8 mouse cellular contexts compared by ENCODE assay signal in genomic region chr6:29735689-29736451, GRCm38 (mm10). TPM values are rescaled to one million over a fixed set of nuclear protein-coding genes. Genes with fewer than 3 reads are reported as not detected.
DNase-seq lines count a peak whose midpoint lies in the region; ATAC-seq and TF ChIP-seq lines count a peak whose summit lies in the region.

No protein-coding gene starts in this region.

- H3K36me3 ChIP-seq in intestine, embryonic 15.5 days = 0 out of 2 replicates have a peak, but pooled peaks cover 3% of the 10 kb centered on the region
- H3K36me3 ChIP-seq in liver, postnatal 0 days (replicated peaks; ENCODE audit: insufficient read depth, low read length) = no peaks in the 10 kb centered on the region
- H3K36me3 ChIP-seq in neural tube, embryonic 13.5 days = no peaks in the 10 kb centered on the region

- no peak for TF ChIP-seq CTCF in liver, postnatal 0 days (IDR thresholded peaks at IDR 0.05; ENCODE audit: low read depth)

- TF ChIP-seq EP300 in liver, postnatal 0 days (IDR thresholded peaks at IDR 0.05; ENCODE audit: low read depth) = no peak

- H3K4me1 ChIP-seq in intestine, embryonic 15.5 days (replicated peaks) = peaks cover 16% of the 10 kb centered on the region
- H3K4me1 ChIP-seq in liver, postnatal 0 days (ENCODE audit: insufficient read depth) = peaks cover 18% of the 10 kb centered on the region
- H3K4me1 ChIP-seq in neural tube, embryonic 13.5 days (replicated peaks) = peaks cover 23% of the 10 kb centered on the region

- peak overlapping the region; percentile 69 for H3K4me3 ChIP-seq in intestine, embryonic 15.5 days (replicated peaks)
- H3K4me3 ChIP-seq in liver, postnatal 0 days (ENCODE audit: low read depth, low read length) = peak overlapping the region; percentile 66
- peak overlapping the region; percentile 74 for H3K4me3 ChIP-seq in neural tube, embryonic 13.5 days

- peak overlapping the region; percentile 98 for H3K27ac ChIP-seq in intestine, embryonic 15.5 days
- H3K27ac ChIP-seq in liver, postnatal 0 days (ENCODE audit: low read depth) = peak overlapping the region; percentile 71
- H3K27ac ChIP-seq in neural tube, embryonic 13.5 days (replicated peaks) = peak overlapping the region; percentile 84

- H3K27me3 ChIP-seq in intestine, embryonic 15.5 days (replicated peaks) = no peaks in the 10 kb centered on the region
- H3K27me3 ChIP-seq in liver, postnatal 0 days (ENCODE audit: insufficient read depth, low read length) = peaks cover 8% of the 10 kb centered on the region; the same call in 1 of the 2 replicates
- H3K27me3 ChIP-seq in neural tube, embryonic 13.5 days = 0 out of 2 replicates have a peak, but pooled peaks cover 4% of the 10 kb centered on the region

- H3K9me3 ChIP-seq in intestine, embryonic 15.5 days = no peaks in the 10 kb centered on the region
- no peaks in the 10 kb centered on the region for H3K9me3 ChIP-seq in liver, postnatal 0 days (ENCODE audit: low read length)
- no peaks in the 10 kb centered on the region for H3K9me3 ChIP-seq in neural tube, embryonic 13.5 days

- WGBS in intestine, embryonic 15.5 days = under 1% methylated on average over 74 of the region's 75 CpGs
- WGBS in liver, postnatal 0 days (ENCODE audit: insufficient replicate concordance) = under 1% methylated on average over 51 of the region's 75 CpGs
- WGBS in neural tube, embryonic 13.5 days = under 1% methylated on average over 75 of the region's 75 CpGs

- peak overlapping the region; percentile 91 for H3K9ac ChIP-seq in intestine, embryonic 15.5 days
- peak overlapping the region; percentile 84 for H3K9ac ChIP-seq in liver, postnatal 0 days (replicated peaks)
- H3K9ac ChIP-seq in neural tube, embryonic 13.5 days = peak overlapping the region; percentile 91

- peak overlapping the region; percentile 86 for H3K4me2 ChIP-seq in intestine, embryonic 15.5 days (replicated peaks)
- H3K4me2 ChIP-seq in liver, postnatal 0 days (ENCODE audit: low read depth, low read length) = peak overlapping the region; percentile 74
- H3K4me2 ChIP-seq in neural tube, embryonic 13.5 days = peak overlapping the region; percentile 88

- DNase-seq in right cerebral cortex, postnatal 14 days = peak; percentile 35
- no peak for DNase-seq in right cerebral cortex, postnatal 36 days (ENCODE audit: low spot score in 2 of 2)
- peak; percentile 67 for DNase-seq in embryo, embryonic 10 days (ENCODE audit: low spot score)
- peak; percentile 74 for DNase-seq in liver, postnatal 0 days
- peak; percentile 76 for DNase-seq in yolk sac, embryonic 10.5 days (ENCODE audit: low spot score)

- peak; percentile 86 for ATAC-seq in granulocyte monocyte progenitor cell, adult 5-6 weeks (replicated peaks; ENCODE audit: poor library complexity, severe bottlenecking)
- peak; percentile 84 for ATAC-seq in intestine, embryonic 15.5 days
- peak; percentile 78 for ATAC-seq in liver, postnatal 0 days
- ATAC-seq in neural tube, embryonic 13.5 days (ENCODE audit: low read depth) = peak; percentile 84

RNA-seq across cellular contexts. Expression of gene Smo, which starts 0.6 kb away (rescaled TPM):
- 23.2 and 34.3 TPM in 2 replicates for total RNA-seq in granulocyte monocyte progenitor cell, adult 5-6 weeks (2014; fragmentation: Nextera tagmentation)
- total RNA-seq in granulocyte monocyte progenitor cell, adult 5-6 weeks (2017) = 16.2 and 18.6 TPM in 2 replicates
- 29.4 and 30.1 TPM in 2 replicates for polyA plus RNA-seq in intestine, embryonic 15.5 days (2015; fragmentation: Nextera tagmentation; extraction: Ambion mirVana)
- 2.2 and 2.5 TPM in 2 replicates for polyA plus RNA-seq in liver, postnatal 0 days (2015; fragmentation: Nextera tagmentation; extraction: Ambion mirVana)
- 16.1 and 16.4 TPM in 2 replicates for polyA plus RNA-seq in neural tube, embryonic 13.5 days (2015; fragmentation: Nextera tagmentation; extraction: Ambion mirVana)

RNA-seq across cellular contexts. Expression of gene Ahcyl2, which starts 31.9 kb away (rescaled TPM):
- total RNA-seq in granulocyte monocyte progenitor cell, adult 5-6 weeks (2014; fragmentation: Nextera tagmentation) = 8.7 and 9.6 TPM in 2 replicates
- total RNA-seq in granulocyte monocyte progenitor cell, adult 5-6 weeks (2017) = 21.1 and 21.5 TPM in 2 replicates
- polyA plus RNA-seq in intestine, embryonic 15.5 days (2015; fragmentation: Nextera tagmentation; extraction: Ambion mirVana) = 62.1 and 70.2 TPM in 2 replicates
- polyA plus RNA-seq in liver, postnatal 0 days (2015; fragmentation: Nextera tagmentation; extraction: Ambion mirVana) = 2.0 TPM in 2 replicates
- 17.2 and 17.3 TPM in 2 replicates for polyA plus RNA-seq in neural tube, embryonic 13.5 days (2015; fragmentation: Nextera tagmentation; extraction: Ambion mirVana)

RNA-seq across cellular contexts. Expression of gene Tspan33, which starts 41.8 kb away (rescaled TPM):
- 0.24 and 0.98 TPM in 2 replicates for total RNA-seq in granulocyte monocyte progenitor cell, adult 5-6 weeks (2014; fragmentation: Nextera tagmentation)
- 1.5 TPM in 1 of 2 replicates, not detected in the other for total RNA-seq in granulocyte monocyte progenitor cell, adult 5-6 weeks (2017)
- 5.2 and 6.8 TPM in 2 replicates for polyA plus RNA-seq in intestine, embryonic 15.5 days (2015; fragmentation: Nextera tagmentation; extraction: Ambion mirVana)
- 84.8 and 87.5 TPM in 2 replicates for polyA plus RNA-seq in liver, postnatal 0 days (2015; fragmentation: Nextera tagmentation; extraction: Ambion mirVana)
- polyA plus RNA-seq in neural tube, embryonic 13.5 days (2015; fragmentation: Nextera tagmentation; extraction: Ambion mirVana) = 5.6 and 7.0 TPM in 2 replicates

Comparison
In these comparisons a context has a peak if more than half of its experiments do, and no peak if none do; other contexts are left out.
1. DNase-seq: peak in right cerebral cortex, postnatal 14 days (single experiment), embryo, embryonic 10 days (single experiment), liver, postnatal 0 days (single experiment) and yolk sac, embryonic 10.5 days (single experiment); none in right cerebral cortex, postnatal 36 days (0 of 2).
2. RNA of gene Tspan33, which starts 41.8 kb away (polyA plus RNA-seq): 84.8 to 87.5 TPM in liver, postnatal 0 days; 5.6 to 7.0 TPM in neural tube, embryonic 13.5 days and 5.2 to 6.8 TPM in intestine, embryonic 15.5 days; every median in the first group is over 10 times any median in the second.
3. Peak in every context shown above with its lines, with median percentiles within 50 percentile points of each other: ATAC-seq, H3K27ac ChIP-seq, H3K4me2 ChIP-seq, H3K4me3 ChIP-seq and H3K9ac ChIP-seq.